Mouse (Mus musculus) embryonic facial prominence, embryonic 13.5 days (tissue): Measurements from ENCODE around the gene Hmcn2. TPM values are rescaled to one million over a fixed set of nuclear protein-coding genes. Genes with fewer than 3 reads are reported as not detected.

Experiments used
- ATAC-seq: fragments of 200-750 bp; cut with Nextera tagmentation; 2 replicates; pipeline ENCODE4 v1.8.0; 2017; ENCODE audit warnings: low read depth; ENCODE audit not compliant: insufficient number of reproducible peaks, insufficient read depth, low FRiP score, low TSS enrichment
- H3K27ac ChIP-seq: fragments of 300-500 bp; sonication (generic); 2 replicates; pipeline ENCODE4 v1.5.1; 2015; ENCODE audit warnings: moderate library complexity, mild to moderate bottlenecking, inconsistent platforms
- H3K27me3 ChIP-seq: fragments of 300-500 bp; sonication (generic); 2 replicates; pipeline ENCODE4 v1.6.1; 2015; ENCODE audit warnings: mild to moderate bottlenecking, inconsistent platforms
- H3K36me3 ChIP-seq: fragments of 300-500 bp; sonication (generic); 2 replicates; pipeline ENCODE4 v1.6.1; 2015; ENCODE audit warnings: mild to moderate bottlenecking, inconsistent platforms
- H3K4me1 ChIP-seq: fragments of 300-500 bp; sonication (generic); 2 replicates; pipeline ENCODE4 v1.6.1; 2015; ENCODE audit warnings: inconsistent platforms
- H3K4me2 ChIP-seq: fragments of 300-500 bp; sonication (generic); 2 replicates; pipeline ENCODE4 v1.6.1; 2015; ENCODE audit warnings: moderate library complexity, mild to moderate bottlenecking, inconsistent platforms
- H3K4me3 ChIP-seq: fragments of 300-500 bp; sonication (generic); 2 replicates; pipeline ENCODE4 v1.5.1; 2015; ENCODE audit warnings: mild to moderate bottlenecking, inconsistent platforms
- H3K9ac ChIP-seq: fragments of 300-500 bp; sonication (generic); 2 replicates; pipeline ENCODE4 v1.6.1; 2015; ENCODE audit warnings: mild to moderate bottlenecking, inconsistent platforms
- H3K9me3 ChIP-seq: fragments of 300-500 bp; sonication (generic); 2 replicates; pipeline ENCODE4 v1.6.1; 2016; ENCODE audit warnings: inconsistent platforms
- whole genome bisulfite sequencing: fragments of 180-500 bp; shearing (Covaris S2); methylation state at CpG from one replicate; pipeline ENCODE4 v1.1.7; 2015; ENCODE audit warnings: mixed read lengths; 5-methylcytosine and 5-hydroxymethylcytosine counted together
- polyA plus RNA-seq: library from polyadenylated mRNA; unstranded; fragments of >200 nt; fragmentation: Nextera tagmentation; extraction: Ambion mirVana; gene quantifications from 2 replicates; pipeline ENCODE4 v1.2.1, GENCODE M21; 2015

Gene Hmcn2
- polyA plus RNA-seq, 1 experiment from 2014 or later, result not detected

- peak overlapping the region; percentile 86 for H3K4me2 ChIP-seq
- no peaks in the 10 kb centered on the region for H3K9me3 ChIP-seq
- H3K4me1 ChIP-seq, result peaks cover 15% of the 10 kb centered on the region
- WGBS, result under 1% methylated on average over 48 of the region's 48 CpGs
- no peaks in the 10 kb centered on the region for H3K36me3 ChIP-seq
- H3K27me3 ChIP-seq, result peaks cover 62% of the 10 kb centered on the region
- H3K4me3 ChIP-seq, result peak overlapping the region; percentile 47
- peak overlapping the region; percentile 68 for H3K9ac ChIP-seq
- H3K27ac ChIP-seq, result no peak overlapping the region
- no peak for ATAC-seq
These were observed 145.9 kb downstream of the Hmcn2 start for GRCm38 (mm10) chr2:31460025-31460571.

GRCm38 (mm10) chr2:31460920-31461319 lies 146.7 kb downstream of the Hmcn2 start:
- Histone ChIP-seq H3K4me2 (no peak overlapping the region), H3K9ac (no peak overlapping the region), H3K36me3 (no peaks in the 10 kb centered on the region), H3K27ac (no peak overlapping the region), H3K9me3 (no peaks in the 10 kb centered on the region), H3K4me3 (no peak overlapping the region), H3K4me1 (peaks cover 15% of the 10 kb centered on the region), H3K27me3 (peaks cover 62% of the 10 kb centered on the region)
- ATAC-seq, result no peak
- WGBS, result 79% methylated on average over 7 of the region's 7 CpGs

- H3K9ac ChIP-seq, result no peak overlapping the region
- H3K27ac ChIP-seq, result no peak overlapping the region
- no peaks in the 10 kb centered on the region for H3K9me3 ChIP-seq
- no peak overlapping the region for H3K4me2 ChIP-seq
- no peak for ATAC-seq
- WGBS, result 36% methylated on average over 8 of the region's 8 CpGs
- H3K36me3 ChIP-seq, result no peaks in the 10 kb centered on the region
- no peak overlapping the region for H3K4me3 ChIP-seq
- H3K27me3 ChIP-seq, result peaks cover 62% of the 10 kb centered on the region
- peaks cover 15% of the 10 kb centered on the region for H3K4me1 ChIP-seq
These were observed 147.8 kb downstream of the Hmcn2 start for GRCm38 (mm10) chr2:31462051-31462450.

- Histone ChIP-seq H3K27ac (no peak overlapping the region), H3K4me2 (no peak overlapping the region), H3K27me3 (peaks cover 55% of the 10 kb centered on the region), H3K36me3 (no peaks in the 10 kb centered on the region), H3K4me1 (peaks cover 15% of the 10 kb centered on the region), H3K9me3 (no peaks in the 10 kb centered on the region), H3K9ac (no peak overlapping the region), H3K4me3 (no peak overlapping the region)
- whole genome bisulfite sequencing, result 81% methylated on average over 7 of the region's 7 CpGs
- ATAC-seq, result no peak
These were observed 149.0 kb downstream of the Hmcn2 start for GRCm38 (mm10) chr2:31463253-31463652.

- H3K36me3 ChIP-seq, result no peaks in the 10 kb centered on the region
- 43% methylated on average over 8 of the region's 8 CpGs for WGBS
- H3K4me1 ChIP-seq, result peaks cover 15% of the 10 kb centered on the region
- ATAC-seq, result no peak
- no peak overlapping the region for H3K4me2 ChIP-seq
- peaks cover 56% of the 10 kb centered on the region for H3K27me3 ChIP-seq
- H3K9me3 ChIP-seq, result no peaks in the 10 kb centered on the region
- no peak overlapping the region for H3K4me3 ChIP-seq
- H3K27ac ChIP-seq, result no peak overlapping the region
- H3K9ac ChIP-seq, result no peak overlapping the region
These were observed 149.7 kb downstream of the Hmcn2 start for GRCm38 (mm10) chr2:31463696-31464528.

- no peaks in the 10 kb centered on the region for H3K36me3 ChIP-seq
- no peak overlapping the region for H3K4me2 ChIP-seq
- H3K4me1 ChIP-seq, result peaks cover 16% of the 10 kb centered on the region
- peaks cover 56% of the 10 kb centered on the region for H3K27me3 ChIP-seq
- no peak overlapping the region for H3K4me3 ChIP-seq
- no peak overlapping the region for H3K27ac ChIP-seq
- WGBS, result 73% methylated on average over 6 of the region's 6 CpGs
- no peak overlapping the region for H3K9ac ChIP-seq
- ATAC-seq, result no peak
- no peaks in the 10 kb centered on the region for H3K9me3 ChIP-seq
These were observed 150.3 kb downstream of the Hmcn2 start for GRCm38 (mm10) chr2:31464529-31464910.

- no peak overlapping the region for H3K27ac ChIP-seq
- no peak overlapping the region for H3K4me3 ChIP-seq
- H3K36me3 ChIP-seq, result no peaks in the 10 kb centered on the region
- 72% methylated on average over 1 of the region's 1 CpGs for WGBS
- H3K4me1 ChIP-seq, result peaks cover 21% of the 10 kb centered on the region
- H3K9ac ChIP-seq, result no peak overlapping the region
- H3K27me3 ChIP-seq, result peaks cover 55% of the 10 kb centered on the region
- H3K9me3 ChIP-seq, result no peaks in the 10 kb centered on the region
- H3K4me2 ChIP-seq, result no peak overlapping the region
- no peak for ATAC-seq
These were observed 153.2 kb downstream of the Hmcn2 start for GRCm38 (mm10) chr2:31467457-31467856.

GRCm38 (mm10) chr2:31468857-31469256 lies 154.6 kb downstream of the Hmcn2 start:
- Histone ChIP-seq H3K36me3 (no peaks in the 10 kb centered on the region), H3K27ac (no peak overlapping the region), H3K4me2 (no peak overlapping the region), H3K4me3 (no peak overlapping the region), H3K4me1 (peaks cover 21% of the 10 kb centered on the region), H3K9ac (no peak overlapping the region), H3K9me3 (peaks cover under 1% of the 10 kb centered on the region; the same call in 1 of the 2 replicates), H3K27me3 (peaks cover 47% of the 10 kb centered on the region)
- 67% methylated on average over 7 of the region's 7 CpGs for WGBS
- no peak for ATAC-seq

- H3K9ac ChIP-seq, result peak overlapping the region; percentile 66
- no peaks in the 10 kb centered on the region for H3K36me3 ChIP-seq
- WGBS, result 25% methylated on average over 7 of the region's 7 CpGs
- peaks cover 5% of the 10 kb centered on the region; the same call in 1 of the 2 replicates for H3K9me3 ChIP-seq
- H3K4me2 ChIP-seq, result peak overlapping the region; percentile 95
- no peak for ATAC-seq
- peak overlapping the region; percentile 48 for H3K4me3 ChIP-seq
- H3K27me3 ChIP-seq, result peaks cover 43% of the 10 kb centered on the region
- H3K4me1 ChIP-seq, result peaks cover 21% of the 10 kb centered on the region
- H3K27ac ChIP-seq, result no peak overlapping the region
These were observed 155.3 kb downstream of the Hmcn2 start for GRCm38 (mm10) chr2:31469480-31469879.

- Histone ChIP-seq H3K36me3 (no peaks in the 10 kb centered on the region), H3K27ac (no peak within 1 kb of the TSS), H3K4me2 (peak within 1 kb of the TSS; percentile 95), H3K27me3 (peaks cover 43% of the 10 kb centered on the region), H3K4me1 (peaks cover 21% of the 10 kb centered on the region), H3K9me3 (peaks cover 5% of the 10 kb centered on the region; the same call in 1 of the 2 replicates), H3K4me3 (peak within 1 kb of the TSS; percentile 48), H3K9ac (peak within 1 kb of the TSS; percentile 66)
- peak; percentile 77 for ATAC-seq
- under 1% methylated on average over 49 of the region's 49 CpGs for WGBS
These were observed 155.9 kb downstream of the Hmcn2 start, which contains the start of gene Ass1 for GRCm38 (mm10) chr2:31469931-31470682. TSS of gene Ass1 (plus strand) at chr2:31470207.

GRCm38 (mm10) chr2:31470683-31471385 lies 156.6 kb downstream of the Hmcn2 start:
- peaks cover 21% of the 10 kb centered on the region for H3K4me1 ChIP-seq
- peak overlapping the region; percentile 66 for H3K9ac ChIP-seq
- peaks cover 43% of the 10 kb centered on the region for H3K27me3 ChIP-seq
- WGBS, result 9% methylated on average over 19 of the region's 19 CpGs
- peak overlapping the region; percentile 95 for H3K4me2 ChIP-seq
- ATAC-seq, result no peak
- peaks cover 5% of the 10 kb centered on the region; the same call in 1 of the 2 replicates for H3K9me3 ChIP-seq
- no peak overlapping the region for H3K27ac ChIP-seq
- no peaks in the 10 kb centered on the region for H3K36me3 ChIP-seq
- H3K4me3 ChIP-seq, result peak overlapping the region; percentile 48
